Mouse (Mus musculus) hindbrain, embryonic 14.5 days (tissue): ENCODE data around the gene Nr1h2. TPM values are rescaled to one million over a fixed set of nuclear protein-coding genes. Genes with fewer than 3 reads are reported as not detected.

Source experiments
- ATAC-seq: fragments of 200-750 bp; cut with Nextera tagmentation; 2 replicates; pipeline ENCODE4 v1.8.0; 2017; ENCODE audit warnings: moderate number of reproducible peaks, mild to moderate bottlenecking, moderate TSS enrichment, moderate library complexity; ENCODE audit not compliant: low FRiP score
- DNase-seq: peaks from one replicate; pipeline ENCODE4 v3.0.0-alpha.2; 2015; ENCODE audit warnings: low spot score
- H3K27ac ChIP-seq: fragments of 300-500 bp; sonication (generic); 2 replicates; pipeline ENCODE4 v1.5.1; 2014; ENCODE audit warnings: mild to moderate bottlenecking, moderate library complexity
- H3K27me3 ChIP-seq: fragments of 300-500 bp; sonication (generic); 2 replicates; pipeline ENCODE4 v1.6.1; 2014; ENCODE audit warnings: mild to moderate bottlenecking, low read length, mixed read lengths; ENCODE audit not compliant: control insufficient read depth, insufficient read depth
- H3K36me3 ChIP-seq: fragments of 300-500 bp; sonication (generic); replicated peaks from 2 replicates; pipeline ENCODE4 v1.6.1; 2014; ENCODE audit not compliant: control insufficient read depth, insufficient read depth
- H3K4me1 ChIP-seq: fragments of 300-500 bp; sonication (generic); replicated peaks from 2 replicates; pipeline ENCODE4 v1.6.1; 2014; ENCODE audit warnings: antibody characterized with exemption, low read length, mixed read lengths; ENCODE audit not compliant: control insufficient read depth, insufficient read depth
- H3K4me2 ChIP-seq: fragments of 300-500 bp; sonication (generic); replicated peaks from 2 replicates; pipeline ENCODE4 v1.6.1; 2014; ENCODE audit warnings: mild to moderate bottlenecking, moderate library complexity
- H3K4me3 ChIP-seq: fragments of 300-500 bp; sonication (generic); replicated peaks from 2 replicates; pipeline ENCODE4 v1.5.1; 2014; ENCODE audit warnings: mild to moderate bottlenecking, low read length
- H3K9ac ChIP-seq: fragments of 300-500 bp; sonication (generic); 2 replicates; pipeline ENCODE4 v1.6.1; 2014
- H3K9me3 ChIP-seq: fragments of 300-500 bp; sonication (generic); 2 replicates; pipeline ENCODE4 v1.6.1; 2016; ENCODE audit warnings: low read length; ENCODE audit not compliant: control insufficient read depth
- WGBS: fragments of 180-500 bp; shearing (Covaris S2); extraction: QIAGEN DNeasy Blood & Tissue Kit; methylation state at CpG from one replicate; pipeline ENCODE4 v1.1.7; 2014; 5-methylcytosine and 5-hydroxymethylcytosine counted together
- polyA plus RNA-seq: library from polyadenylated mRNA; unstranded; fragments of >200 nt; fragmentation: Nextera tagmentation; extraction: Ambion mirVana; gene quantifications from 2 replicates; pipeline ENCODE4 v1.2.1, GENCODE M21; 2014

The Nr1h2 gene
- polyA plus RNA-seq, 1 experiment from 2014 or later: 53.6 TPM

GRCm38 (mm10) chr7:44576333-44576844, 22.6 kb upstream of the Nr1h2 start:
- Histone ChIP-seq H3K36me3 (no peaks in the 10 kb centered on the region), H3K4me1 (no peaks in the 10 kb centered on the region), H3K4me2 (no peak overlapping the region), H3K27ac (no peak overlapping the region), H3K4me3 (no peak overlapping the region), H3K9ac (no peak overlapping the region), H3K27me3 (no peaks in the 10 kb centered on the region), H3K9me3 (no peaks in the 10 kb centered on the region)
- no peak for ATAC-seq
- no peak for DNase-seq
- WGBS: 53% methylated on average over 5 of the region's 5 CpGs

- WGBS: 72% methylated on average over 5 of the region's 5 CpGs
- Histone ChIP-seq H3K4me1 (no peaks in the 10 kb centered on the region), H3K9me3 (no peaks in the 10 kb centered on the region), H3K36me3 (no peaks in the 10 kb centered on the region), H3K9ac (no peak overlapping the region), H3K4me2 (no peak overlapping the region), H3K4me3 (no peak overlapping the region), H3K27ac (no peak overlapping the region), H3K27me3 (no peaks in the 10 kb centered on the region)
- DNase-seq: no peak
- no peak for ATAC-seq
Observed at GRCm38 (mm10) chr7:44572956-44573484, 19.3 kb upstream of the Nr1h2 start.

GRCm38 (mm10) chr7:44572213-44572701, 18.5 kb upstream of the Nr1h2 start, which contains the start of gene Napsa:
Gene Napsa, plus strand, starts transcription at chr7:44572380.
- Histone ChIP-seq H3K27ac (no peak within 1 kb of the TSS), H3K9me3 (no peaks in the 10 kb centered on the region), H3K27me3 (no peaks in the 10 kb centered on the region), H3K4me3 (no peak within 1 kb of the TSS), H3K4me1 (no peaks in the 10 kb centered on the region), H3K4me2 (no peak within 1 kb of the TSS), H3K9ac (no peak within 1 kb of the TSS), H3K36me3 (no peaks in the 10 kb centered on the region)
- DNase-seq (no peak), ATAC-seq (no peak)
- WGBS: 20% methylated on average over 7 of the region's 7 CpGs

GRCm38 (mm10) chr7:44571811-44572210, 18.1 kb upstream of the Nr1h2 start:
- Histone ChIP-seq H3K36me3 (no peaks in the 10 kb centered on the region), H3K9ac (no peak overlapping the region), H3K27ac (no peak overlapping the region), H3K4me1 (no peaks in the 10 kb centered on the region), H3K4me3 (no peak overlapping the region), H3K9me3 (no peaks in the 10 kb centered on the region), H3K4me2 (no peak overlapping the region), H3K27me3 (no peaks in the 10 kb centered on the region)
- DNase-seq (no peak), ATAC-seq (no peak)
- WGBS: 35% methylated on average over 4 of the region's 4 CpGs

GRCm38 (mm10) chr7:44570989-44571388, 17.2 kb upstream of the Nr1h2 start:
- Histone ChIP-seq H3K27ac (no peak overlapping the region), H3K36me3 (no peaks in the 10 kb centered on the region), H3K4me3 (no peak overlapping the region), H3K27me3 (no peaks in the 10 kb centered on the region), H3K9me3 (no peaks in the 10 kb centered on the region), H3K4me1 (no peaks in the 10 kb centered on the region), H3K9ac (no peak overlapping the region), H3K4me2 (no peak overlapping the region)
- 86% methylated on average over 6 of the region's 6 CpGs for WGBS
- DNase-seq (no peak), ATAC-seq (no peak)

- H3K4me2 ChIP-seq: no peak overlapping the region
- 84% methylated on average over 9 of the region's 9 CpGs for WGBS
- no peaks in the 10 kb centered on the region for H3K27me3 ChIP-seq
- no peak overlapping the region for H3K9ac ChIP-seq
- DNase-seq (no peak), ATAC-seq (no peak)
- H3K4me1 ChIP-seq: no peaks in the 10 kb centered on the region
- H3K36me3 ChIP-seq: no peaks in the 10 kb centered on the region
- H3K4me3 ChIP-seq: no peak overlapping the region
- H3K27ac ChIP-seq: no peak overlapping the region
- H3K9me3 ChIP-seq: no peaks in the 10 kb centered on the region
Observed at GRCm38 (mm10) chr7:44568803-44569202, 15.1 kb upstream of the Nr1h2 start.

- DNase-seq (no peak), ATAC-seq (no peak)
- 79% methylated on average over 6 of the region's 6 CpGs for WGBS
- Histone ChIP-seq H3K36me3 (no peaks in the 10 kb centered on the region), H3K4me2 (no peak overlapping the region), H3K27me3 (no peaks in the 10 kb centered on the region), H3K4me1 (no peaks in the 10 kb centered on the region), H3K27ac (no peak overlapping the region), H3K9me3 (no peaks in the 10 kb centered on the region), H3K4me3 (no peak overlapping the region), H3K9ac (no peak overlapping the region)
Observed at GRCm38 (mm10) chr7:44565414-44565813, 11.7 kb upstream of the Nr1h2 start.

- Histone ChIP-seq H3K27me3 (no peaks in the 10 kb centered on the region), H3K9ac (no peak overlapping the region), H3K4me3 (no peak overlapping the region), H3K4me1 (no peaks in the 10 kb centered on the region), H3K4me2 (no peak overlapping the region), H3K36me3 (no peaks in the 10 kb centered on the region), H3K9me3 (no peaks in the 10 kb centered on the region), H3K27ac (no peak overlapping the region)
- DNase-seq (no peak), ATAC-seq (no peak)
- 87% methylated on average over 10 of the region's 10 CpGs for WGBS
Observed at GRCm38 (mm10) chr7:44564486-44564885, 10.7 kb upstream of the Nr1h2 start.

- Histone ChIP-seq H3K27ac (no peak overlapping the region), H3K9me3 (no peaks in the 10 kb centered on the region), H3K36me3 (no peaks in the 10 kb centered on the region), H3K4me3 (no peak overlapping the region), H3K27me3 (no peaks in the 10 kb centered on the region), H3K4me2 (no peak overlapping the region), H3K9ac (no peak overlapping the region), H3K4me1 (no peaks in the 10 kb centered on the region)
- ATAC-seq (no peak), DNase-seq (no peak)
- 59% methylated on average over 8 of the region's 8 CpGs for WGBS
Observed at GRCm38 (mm10) chr7:44563284-44563683, 9.5 kb upstream of the Nr1h2 start.
